Mouse (Mus musculus): ENCODE measurements around the gene Ivd. TPM values are rescaled to one million over a fixed set of nuclear protein-coding genes. Genes with fewer than 3 reads are reported as not detected.
A peak's percentile ranks its signal among the peaks of the same experiment; 100 is the strongest.

Ivd gene
- polyA plus RNA-seq, 1 experiment = 25.7 TPM

- 3% methylated on average over 32 of the region's 32 CpGs for WGBS
- Histone ChIP-seq H3K4me1 (ENCODE audit: control insufficient read depth, insufficient read depth, insufficient read length, low read length) (peaks cover 23% of the 10 kb centered on the region), H3K27ac (ENCODE audit: insufficient read depth, low read depth, low read length) (no peak within 1 kb of the TSS), H3K27me3 (ENCODE audit: control insufficient read depth, insufficient read depth, low read length) (peaks cover 36% of the 10 kb centered on the region), H3K4me3 (ENCODE audit: low read depth, low read length) (peak within 1 kb of the TSS; percentile 79), H3K36me3 (ENCODE audit: control insufficient read depth, insufficient read depth, low read length) (no peaks in the 10 kb centered on the region)
- no peak for TF ChIP-seq POLR2A (IDR thresholded peaks at IDR 0.05; ENCODE audit: low read depth, low read length)
- no peak for TF ChIP-seq CTCF (IDR thresholded peaks at IDR 0.05; ENCODE audit: extremely low read depth, insufficient read length, insufficient replicate concordance, low read depth, low read length)
Observed at GRCm38 (mm10) chr2:118899981-118900825, 38.4 kb downstream of the Ivd start, which contains the start of gene Bahd1. Gene Bahd1, plus strand, starts transcription at chr2:118900377.

- Histone ChIP-seq H3K36me3 (ENCODE audit: control insufficient read depth, insufficient read depth, low read length) (no peaks in the 10 kb centered on the region), H3K27me3 (ENCODE audit: control insufficient read depth, insufficient read depth, low read length) (peaks cover 32% of the 10 kb centered on the region), H3K4me3 (ENCODE audit: low read depth, low read length) (peak overlapping the region; percentile 79), H3K4me1 (ENCODE audit: control insufficient read depth, insufficient read depth, insufficient read length, low read length) (peaks cover 23% of the 10 kb centered on the region), H3K27ac (ENCODE audit: insufficient read depth, low read depth, low read length) (no peak overlapping the region)
- TF ChIP-seq CTCF (IDR thresholded peaks at IDR 0.05; ENCODE audit: extremely low read depth, insufficient read length, insufficient replicate concordance, low read depth, low read length) (no peak), POLR2A (IDR thresholded peaks at IDR 0.05; ENCODE audit: low read depth, low read length) (no peak)
- 1% methylated on average over 11 of the region's 11 CpGs for WGBS
Observed at GRCm38 (mm10) chr2:118900826-118901140, 39.0 kb downstream of the Ivd start.

GRCm38 (mm10) chr2:118901175-118902031 is 39.6 kb downstream of the Ivd start:
- 2% methylated on average over 95 of the region's 120 CpGs for WGBS
- TF ChIP-seq CTCF (IDR thresholded peaks at IDR 0.05; ENCODE audit: extremely low read depth, insufficient read length, insufficient replicate concordance, low read depth, low read length) (no peak), POLR2A (IDR thresholded peaks at IDR 0.05; ENCODE audit: low read depth, low read length) (peak; percentile 47; the same call in 1 of the 2 replicates)

GRCm38 (mm10) chr2:118902051-118903025 is 40.6 kb downstream of the Ivd start:
- H3K27ac ChIP-seq (ENCODE audit: insufficient read depth, low read depth, low read length) = no peak overlapping the region

More at GRCm38 (mm10) chr2:118901175-118902031, 39.6 kb downstream of the Ivd start:
- Histone ChIP-seq H3K27me3 (ENCODE audit: control insufficient read depth, insufficient read depth, low read length) (peaks cover 27% of the 10 kb centered on the region), H3K36me3 (ENCODE audit: control insufficient read depth, insufficient read depth, low read length) (no peaks in the 10 kb centered on the region), H3K27ac (ENCODE audit: insufficient read depth, low read depth, low read length) (no peak overlapping the region; the same call in 1 of the 2 replicates), H3K4me1 (ENCODE audit: control insufficient read depth, insufficient read depth, insufficient read length, low read length) (peaks cover 19% of the 10 kb centered on the region), H3K4me3 (ENCODE audit: low read depth, low read length) (peak overlapping the region; percentile 79)

GRCm38 (mm10) chr2:118903333-118903741 is 41.6 kb downstream of the Ivd start:
- H3K36me3 ChIP-seq (ENCODE audit: control insufficient read depth, insufficient read depth, low read length) = no peaks in the 10 kb centered on the region
- 26% methylated on average over 10 of the region's 10 CpGs for WGBS
- H3K27me3 ChIP-seq (ENCODE audit: control insufficient read depth, insufficient read depth, low read length) = peaks cover 17% of the 10 kb centered on the region
- peaks cover 12% of the 10 kb centered on the region for H3K4me1 ChIP-seq (ENCODE audit: control insufficient read depth, insufficient read depth, insufficient read length, low read length)
- TF ChIP-seq POLR2A (IDR thresholded peaks at IDR 0.05; ENCODE audit: low read depth, low read length) (no peak), CTCF (IDR thresholded peaks at IDR 0.05; ENCODE audit: extremely low read depth, insufficient read length, insufficient replicate concordance, low read depth, low read length) (no peak)
- H3K27ac ChIP-seq (ENCODE audit: insufficient read depth, low read depth, low read length) = no peak overlapping the region
- H3K4me3 ChIP-seq (ENCODE audit: low read depth, low read length) = 0 out of 2 replicates have a peak overlapping the region, but pooled peaks have one; percentile 0

More at GRCm38 (mm10) chr2:118902051-118903025, 40.6 kb downstream of the Ivd start:
- Histone ChIP-seq H3K27me3 (ENCODE audit: control insufficient read depth, insufficient read depth, low read length) (peaks cover 27% of the 10 kb centered on the region), H3K36me3 (ENCODE audit: control insufficient read depth, insufficient read depth, low read length) (no peaks in the 10 kb centered on the region), H3K4me3 (ENCODE audit: low read depth, low read length) (peak overlapping the region; percentile 79), H3K4me1 (ENCODE audit: control insufficient read depth, insufficient read depth, insufficient read length, low read length) (peaks cover 14% of the 10 kb centered on the region)
- whole genome bisulfite sequencing = under 1% methylated on average over 86 of the region's 106 CpGs
- TF ChIP-seq CTCF (IDR thresholded peaks at IDR 0.05; ENCODE audit: extremely low read depth, insufficient read length, insufficient replicate concordance, low read depth, low read length) (no peak), POLR2A (IDR thresholded peaks at IDR 0.05; ENCODE audit: low read depth, low read length) (no peak)

GRCm38 (mm10) chr2:118905433-118906117 is 43.8 kb downstream of the Ivd start:
- H3K4me3 ChIP-seq (ENCODE audit: low read depth, low read length) = no peak overlapping the region
- H3K4me1 ChIP-seq (ENCODE audit: control insufficient read depth, insufficient read depth, insufficient read length, low read length) = peaks cover 12% of the 10 kb centered on the region
- no peaks in the 10 kb centered on the region for H3K36me3 ChIP-seq (ENCODE audit: control insufficient read depth, insufficient read depth, low read length)
- TF ChIP-seq POLR2A (IDR thresholded peaks at IDR 0.05; ENCODE audit: low read depth, low read length) (no peak), CTCF (IDR thresholded peaks at IDR 0.05; ENCODE audit: extremely low read depth, insufficient read length, insufficient replicate concordance, low read depth, low read length) (no peak)
- 73% methylated on average over 7 of the region's 7 CpGs for WGBS
- peaks cover 8% of the 10 kb centered on the region; the same call in 1 of the 2 replicates for H3K27me3 ChIP-seq (ENCODE audit: control insufficient read depth, insufficient read depth, low read length)
- H3K27ac ChIP-seq (ENCODE audit: insufficient read depth, low read depth, low read length) = no peak overlapping the region

Measured in small intestine, adult 2 months (tissue).